Mouse (Mus musculus) forebrain, embryonic 15.5 days (tissue): ENCODE results near the gene Qsox1. TPM values are rescaled to one million over a fixed set of nuclear protein-coding genes. Genes with fewer than 3 reads are reported as not detected.

Experiments
- ATAC-seq: fragments of 200-750 bp; cut with Nextera tagmentation; replicated peaks from 2 replicates; pipeline ENCODE4 v1.8.0; 2017; ENCODE audit warnings: mild to moderate bottlenecking, moderate TSS enrichment, moderate library complexity
- H3K27ac ChIP-seq: fragments of 300-500 bp; sonication (generic); replicated peaks from 2 replicates; pipeline ENCODE4 v1.5.1; 2015; ENCODE audit warnings: mild to moderate bottlenecking, inconsistent platforms
- H3K27me3 ChIP-seq: fragments of 300-500 bp; sonication (generic); 2 replicates; pipeline ENCODE4 v1.6.1; 2015; ENCODE audit warnings: inconsistent platforms
- H3K36me3 ChIP-seq: fragments of 300-500 bp; sonication (generic); 2 replicates; pipeline ENCODE4 v1.6.1; 2015; ENCODE audit warnings: mild to moderate bottlenecking, inconsistent platforms
- H3K4me1 ChIP-seq: fragments of 300-500 bp; sonication (generic); 2 replicates; pipeline ENCODE4 v1.6.1; 2015; ENCODE audit warnings: inconsistent platforms
- H3K4me2 ChIP-seq: fragments of 300-500 bp; sonication (generic); replicated peaks from 2 replicates; pipeline ENCODE4 v1.6.1; 2015; ENCODE audit warnings: mild to moderate bottlenecking, inconsistent platforms
- H3K4me3 ChIP-seq: fragments of 300-500 bp; sonication (generic); 2 replicates; pipeline ENCODE4 v1.5.1; 2015; ENCODE audit warnings: mild to moderate bottlenecking, inconsistent platforms
- H3K9ac ChIP-seq: fragments of 300-500 bp; sonication (generic); replicated peaks from 2 replicates; pipeline ENCODE4 v1.6.1; 2015; ENCODE audit warnings: mild to moderate bottlenecking, inconsistent platforms
- H3K9me3 ChIP-seq: fragments of 300-500 bp; sonication (generic); 2 replicates; pipeline ENCODE4 v1.6.1; 2016; ENCODE audit warnings: inconsistent platforms
- WGBS: fragments of 180-500 bp; shearing (Covaris S2); methylation state at CpG from one replicate; pipeline ENCODE4 v1.1.7; 2015; ENCODE audit warnings: mixed read lengths; 5-methylcytosine and 5-hydroxymethylcytosine counted together
- polyA plus RNA-seq: library from polyadenylated mRNA; unstranded; fragments of >200 nt; fragmentation: Nextera tagmentation; extraction: Ambion mirVana; gene quantifications from 2 replicates; pipeline ENCODE4 v1.2.1, GENCODE M21; 2015

Gene Qsox1
- 19.8 and 21.9 TPM in 2 replicates for polyA plus RNA-seq

DNA sequence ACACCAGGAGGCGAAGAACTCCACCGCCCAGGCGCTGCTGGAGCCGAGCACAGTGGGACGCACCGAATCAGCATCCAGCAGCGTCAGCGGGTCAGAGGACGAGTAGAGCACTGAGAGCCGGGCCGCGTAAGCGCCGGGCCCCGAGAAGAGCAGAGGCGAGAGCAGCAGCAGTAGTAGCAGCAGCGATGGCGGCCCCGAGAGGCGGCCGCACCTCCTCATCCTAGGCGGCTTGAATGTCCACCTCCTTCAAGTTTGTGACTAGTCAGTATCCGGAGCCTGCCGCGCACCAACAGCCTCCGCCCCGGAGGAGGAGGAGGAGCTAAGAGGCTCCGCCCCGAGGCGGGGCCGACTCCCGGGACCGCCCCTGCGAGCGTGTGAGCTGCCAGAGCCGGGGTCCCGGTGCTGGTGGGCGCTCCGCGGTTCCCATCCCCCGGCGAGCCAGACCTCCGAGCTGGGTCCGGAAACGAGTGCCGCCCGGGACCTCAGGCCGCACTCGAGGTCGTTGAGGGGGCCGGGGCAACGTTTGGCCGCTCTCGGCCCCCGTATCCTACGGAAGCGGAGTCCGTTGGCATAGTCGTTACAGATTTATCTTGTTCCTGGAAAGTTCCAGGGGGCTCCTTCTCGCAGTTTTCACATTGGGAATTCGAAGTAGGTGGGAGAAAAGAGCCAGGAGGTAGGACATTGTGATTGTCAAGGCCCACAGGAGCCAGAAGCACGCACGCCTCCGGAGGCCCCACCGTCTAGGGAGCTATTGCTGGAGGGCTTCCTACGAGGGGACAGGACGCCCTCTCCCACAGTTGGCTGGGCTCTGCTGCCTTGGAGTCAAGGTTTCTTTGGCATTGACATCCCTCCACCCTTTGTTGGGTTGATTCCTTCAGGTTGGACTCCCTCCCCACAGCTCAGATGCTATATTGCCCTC lies at the start of gene Qsox1:
Gene Qsox1 (minus strand): TSS at position 309 of the 919 bp plus-strand sequence.
- no peaks in the 10 kb centered on the region for H3K9me3 ChIP-seq
- H3K27ac ChIP-seq, result 0 out of 2 replicates have a peak within 1 kb of the TSS, but pooled peaks have one; percentile 14
- H3K4me2 ChIP-seq, result peak within 1 kb of the TSS; percentile 66
- peaks cover 17% of the 10 kb centered on the region for H3K4me1 ChIP-seq
- H3K27me3 ChIP-seq, result no peaks in the 10 kb centered on the region
- peak; percentile 97 for ATAC-seq
- no peaks in the 10 kb centered on the region for H3K36me3 ChIP-seq
- WGBS, result 1% methylated on average over 67 of the region's 67 CpGs
- H3K9ac ChIP-seq, result peak within 1 kb of the TSS; percentile 68
- peak within 1 kb of the TSS; percentile 80 for H3K4me3 ChIP-seq

DNA sequence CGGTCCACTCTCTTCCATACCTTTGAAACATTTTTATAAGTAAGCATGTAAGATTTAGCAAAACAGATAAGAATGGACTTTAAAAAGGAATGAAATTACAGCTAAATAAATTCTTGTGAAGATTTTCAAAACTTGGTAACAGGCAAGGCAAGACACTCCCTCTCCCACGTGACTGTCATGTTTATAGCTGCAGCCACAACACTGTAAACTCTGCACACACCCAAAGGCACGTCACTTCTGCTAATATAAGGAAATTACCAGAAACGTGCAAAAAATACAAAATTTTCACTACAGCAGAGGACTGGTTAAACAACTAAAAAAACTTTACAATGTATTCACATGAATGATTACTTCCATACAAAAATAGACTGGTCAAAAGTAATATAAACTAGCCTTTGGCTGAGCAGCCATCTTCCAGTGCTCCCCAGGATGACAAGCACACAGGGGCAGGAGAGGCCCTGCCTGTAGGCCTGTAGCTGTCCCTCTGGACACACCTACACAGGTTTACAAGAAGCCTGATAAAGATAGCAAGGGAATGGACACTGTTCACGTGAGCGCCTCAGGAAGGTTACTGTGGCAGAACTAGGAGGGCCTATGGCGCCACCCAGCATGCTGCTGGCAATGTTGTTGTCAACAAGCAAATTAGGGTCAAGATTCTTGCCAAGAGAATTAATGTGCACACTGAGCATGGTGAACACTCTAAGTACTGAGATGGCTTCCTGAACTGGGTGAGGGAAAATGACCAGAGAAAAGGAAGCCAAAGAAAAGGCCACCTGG lies 42.4 kb upstream of the Qsox1 start:
- Histone ChIP-seq H3K4me1 (no peaks in the 10 kb centered on the region), H3K9ac (no peak overlapping the region), H3K4me3 (no peak overlapping the region), H3K27ac (no peak overlapping the region), H3K27me3 (no peaks in the 10 kb centered on the region), H3K36me3 (peaks cover 41% of the 10 kb centered on the region), H3K9me3 (no peaks in the 10 kb centered on the region), H3K4me2 (no peak overlapping the region)
- WGBS, result 84% methylated on average over 7 of the region's 7 CpGs
- ATAC-seq, result no peak

- 98% methylated on average over 5 of the region's 5 CpGs for WGBS
- Histone ChIP-seq H3K36me3 (peaks cover 30% of the 10 kb centered on the region), H3K27me3 (no peaks in the 10 kb centered on the region)
These were observed 40.3 kb upstream of the Qsox1 start for GRCm38 (mm10) chr1:155853009-155853408.

DNA sequence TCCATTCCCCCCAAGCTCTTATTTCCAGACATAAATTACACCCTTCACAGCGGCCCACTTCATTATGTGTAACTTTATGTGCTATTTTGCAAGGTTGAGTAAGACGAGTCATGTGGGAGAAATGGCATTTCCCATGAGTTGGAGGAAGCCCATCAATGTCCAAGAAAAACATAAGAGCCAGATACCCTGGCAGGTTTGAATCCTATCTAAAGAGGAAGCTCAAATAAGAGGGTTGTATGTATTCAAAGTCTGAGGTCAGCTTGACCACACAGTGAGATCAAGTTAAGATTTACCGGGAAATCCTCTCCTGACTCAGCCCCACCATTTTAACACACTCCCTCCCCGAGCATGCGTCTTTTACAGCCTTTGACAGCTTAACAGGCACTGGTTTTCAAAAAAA lies 31.5 kb upstream of the Qsox1 start:
- H3K27ac ChIP-seq, result no peak overlapping the region
- no peaks in the 10 kb centered on the region for H3K27me3 ChIP-seq
- peaks cover 26% of the 10 kb centered on the region for H3K36me3 ChIP-seq
- no peaks in the 10 kb centered on the region for H3K9me3 ChIP-seq
- H3K4me3 ChIP-seq, result no peak overlapping the region
- H3K9ac ChIP-seq, result no peak overlapping the region
- no peaks in the 10 kb centered on the region for H3K4me1 ChIP-seq
- no peak overlapping the region for H3K4me2 ChIP-seq
- WGBS, result 88% methylated on average over 5 of the region's 5 CpGs
- no peak for ATAC-seq

More at GRCm38 (mm10) chr1:155853009-155853408, 40.3 kb upstream of the Qsox1 start:
- ATAC-seq, result no peak
- H3K4me1 ChIP-seq, result no peaks in the 10 kb centered on the region
- H3K4me2 ChIP-seq, result no peak overlapping the region
- H3K9me3 ChIP-seq, result no peaks in the 10 kb centered on the region
- no peak overlapping the region for H3K9ac ChIP-seq
- no peak overlapping the region for H3K4me3 ChIP-seq
- no peak overlapping the region for H3K27ac ChIP-seq

DNA sequence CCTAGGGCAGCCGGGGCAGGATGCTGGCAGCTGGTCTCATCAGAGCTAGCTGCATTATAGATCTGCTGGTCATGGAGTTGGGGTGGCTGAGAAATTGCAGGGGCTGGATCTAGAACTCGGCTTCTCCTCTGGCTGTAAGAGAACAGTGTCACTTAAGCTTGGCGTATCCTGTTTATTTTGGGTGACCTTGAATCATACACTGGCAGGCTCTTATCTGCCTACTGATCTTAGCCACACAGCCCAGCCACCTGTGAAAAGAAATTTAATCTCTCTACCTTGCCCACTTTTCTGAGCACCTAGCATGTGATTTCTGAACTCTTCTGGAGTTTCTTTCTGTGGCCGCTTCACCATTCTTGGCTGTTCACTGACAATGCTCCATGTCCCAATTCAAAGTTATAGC lies 30.8 kb upstream of the Qsox1 start:
- H3K9me3 ChIP-seq, result no peaks in the 10 kb centered on the region

DNA sequence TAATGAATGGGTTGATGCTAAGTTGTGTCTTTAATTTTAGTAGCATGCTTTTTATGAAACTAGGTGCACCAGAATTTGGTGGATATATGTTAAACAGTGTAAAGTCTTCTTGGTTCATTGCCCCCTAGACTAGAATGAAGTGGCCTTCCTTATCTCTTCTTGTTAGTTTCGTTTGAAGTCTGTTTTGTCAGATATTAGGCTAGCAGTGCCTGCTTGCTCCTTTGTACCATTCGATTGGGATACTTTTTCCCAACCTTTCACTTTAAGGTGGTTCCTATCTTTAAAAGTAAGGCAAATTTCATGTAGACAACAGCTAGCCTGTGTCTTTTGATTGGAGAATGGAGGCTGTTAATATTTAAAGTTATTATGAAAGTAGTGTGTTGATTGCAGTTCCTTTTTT lies 23.0 kb upstream of the Qsox1 start:
- no peak overlapping the region for H3K27ac ChIP-seq
- no peaks in the 10 kb centered on the region for H3K27me3 ChIP-seq
- H3K9ac ChIP-seq, result no peak overlapping the region
- H3K4me1 ChIP-seq, result no peaks in the 10 kb centered on the region
- ATAC-seq, result no peak
- 78% methylated on average over 2 of the region's 2 CpGs for WGBS
- no peaks in the 10 kb centered on the region for H3K36me3 ChIP-seq
- no peak overlapping the region for H3K4me3 ChIP-seq
- no peak overlapping the region for H3K4me2 ChIP-seq
- H3K9me3 ChIP-seq, result no peaks in the 10 kb centered on the region

More for the DNA sequence above, 30.8 kb upstream of the Qsox1 start:
- H3K4me3 ChIP-seq, result no peak overlapping the region
- ATAC-seq, result no peak
- no peak overlapping the region for H3K27ac ChIP-seq
- no peak overlapping the region for H3K9ac ChIP-seq
- H3K36me3 ChIP-seq, result peaks cover 24% of the 10 kb centered on the region
- WGBS, result 92% methylated on average over 4 of the region's 4 CpGs
- H3K4me1 ChIP-seq, result no peaks in the 10 kb centered on the region
- H3K27me3 ChIP-seq, result no peaks in the 10 kb centered on the region
- no peak overlapping the region for H3K4me2 ChIP-seq

DNA sequence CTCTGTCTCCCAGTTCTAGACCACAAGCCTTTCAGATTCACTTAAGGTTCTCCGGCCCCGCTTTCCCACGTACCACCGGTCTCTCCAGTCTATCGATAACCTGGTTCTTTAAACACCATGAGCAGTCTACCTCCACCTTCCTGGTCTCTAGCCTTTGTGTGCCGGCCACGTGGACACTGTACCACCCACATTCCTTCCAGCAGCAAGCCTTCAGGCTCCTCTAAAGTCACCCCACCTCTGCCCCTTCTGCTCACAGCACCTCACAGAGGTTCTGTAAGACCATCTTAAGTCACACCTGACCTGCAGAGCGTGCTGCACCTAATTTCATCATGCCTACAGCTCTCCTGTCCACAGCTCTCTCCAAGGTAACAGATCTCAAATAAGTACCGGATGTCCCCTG lies 20.9 kb upstream of the Qsox1 start:
- no peak overlapping the region for H3K4me3 ChIP-seq
- H3K4me2 ChIP-seq, result no peak overlapping the region
- H3K9ac ChIP-seq, result no peak overlapping the region
- H3K36me3 ChIP-seq, result no peaks in the 10 kb centered on the region
- no peak overlapping the region for H3K27ac ChIP-seq
- no peak for ATAC-seq
- no peaks in the 10 kb centered on the region for H3K27me3 ChIP-seq
- 95% methylated on average over 9 of the region's 9 CpGs for WGBS
- H3K9me3 ChIP-seq, result no peaks in the 10 kb centered on the region
- no peaks in the 10 kb centered on the region for H3K4me1 ChIP-seq

DNA sequence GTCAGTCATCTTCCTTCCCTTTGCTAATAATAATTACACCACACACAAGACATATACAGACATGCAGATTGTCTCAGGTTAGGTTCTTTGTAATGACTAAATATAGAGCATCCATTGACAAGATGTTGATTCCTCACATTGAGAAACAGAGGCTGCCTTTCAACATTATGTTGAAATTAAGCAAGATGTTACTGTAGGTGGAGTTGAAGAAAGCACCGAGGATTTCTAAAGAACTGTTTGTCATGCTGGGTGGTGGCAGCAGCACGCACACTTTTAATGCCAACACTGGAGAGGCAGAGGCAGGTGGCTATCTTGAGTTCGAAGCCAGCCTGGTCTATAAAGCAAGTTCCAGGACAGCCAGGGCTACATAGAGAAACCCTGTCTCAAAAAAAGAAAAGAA lies 19.3 kb upstream of the Qsox1 start:
- H3K4me1 ChIP-seq, result no peaks in the 10 kb centered on the region
- ATAC-seq, result no peak
- no peaks in the 10 kb centered on the region for H3K27me3 ChIP-seq
- H3K9me3 ChIP-seq, result no peaks in the 10 kb centered on the region
- WGBS, result 90% methylated on average over 3 of the region's 3 CpGs
- no peaks in the 10 kb centered on the region for H3K36me3 ChIP-seq
- H3K4me2 ChIP-seq, result no peak overlapping the region
- no peak overlapping the region for H3K4me3 ChIP-seq
- no peak overlapping the region for H3K27ac ChIP-seq
- no peak overlapping the region for H3K9ac ChIP-seq

- H3K27ac ChIP-seq, result no peak overlapping the region
- H3K4me1 ChIP-seq, result no peaks in the 10 kb centered on the region
- no peak overlapping the region for H3K4me3 ChIP-seq
- WGBS, result 69% methylated on average over 6 of the region's 6 CpGs
- H3K36me3 ChIP-seq, result no peaks in the 10 kb centered on the region
- H3K9me3 ChIP-seq, result no peaks in the 10 kb centered on the region
- H3K4me2 ChIP-seq, result no peak overlapping the region
- no peaks in the 10 kb centered on the region for H3K27me3 ChIP-seq
- H3K9ac ChIP-seq, result no peak overlapping the region
- ATAC-seq, result no peak
These were observed 18.2 kb upstream of the Qsox1 start for GRCm38 (mm10) chr1:155830861-155831260.

GRCm38 (mm10) chr1:155827703-155828295 lies 15.1 kb upstream of the Qsox1 start:
- H3K9me3 ChIP-seq, result no peaks in the 10 kb centered on the region
- H3K27me3 ChIP-seq, result no peaks in the 10 kb centered on the region
- no peak overlapping the region for H3K4me2 ChIP-seq
- no peak overlapping the region for H3K4me3 ChIP-seq
- no peaks in the 10 kb centered on the region for H3K36me3 ChIP-seq
- H3K4me1 ChIP-seq, result no peaks in the 10 kb centered on the region
- no peak for ATAC-seq
- H3K9ac ChIP-seq, result no peak overlapping the region
- H3K27ac ChIP-seq, result no peak overlapping the region
- 71% methylated on average over 8 of the region's 8 CpGs for WGBS

DNA sequence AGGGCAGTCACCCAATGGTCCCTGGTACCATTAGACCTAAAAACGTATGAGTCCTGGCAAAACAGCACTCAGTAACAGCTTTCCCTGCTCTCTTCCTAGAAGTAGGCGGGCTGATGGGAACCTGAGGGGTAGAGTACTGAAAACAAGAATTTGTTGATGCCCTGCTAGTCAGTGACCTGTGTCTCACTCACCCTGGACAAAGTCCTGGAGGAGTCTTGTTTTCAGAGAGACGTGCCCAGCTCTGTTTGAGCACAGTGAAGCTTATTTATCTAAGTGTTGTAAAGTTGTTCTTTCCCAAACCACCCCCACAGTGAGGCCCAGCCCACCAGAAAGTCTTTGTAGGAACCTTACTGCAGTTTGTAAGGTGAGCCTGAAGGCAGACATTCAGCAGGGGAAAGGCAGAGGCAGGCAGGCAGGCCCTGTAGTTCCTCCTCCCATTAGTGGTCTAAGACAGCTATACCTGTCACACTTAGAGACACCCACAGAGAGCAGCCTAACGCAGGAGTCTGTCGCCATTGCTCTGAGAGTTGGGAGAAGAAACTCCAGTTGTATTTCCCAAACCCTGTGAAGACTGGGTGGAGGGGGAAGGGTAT lies 14.2 kb upstream of the Qsox1 start:
- no peak overlapping the region for H3K4me2 ChIP-seq
- H3K9me3 ChIP-seq, result no peaks in the 10 kb centered on the region
- 70% methylated on average over 5 of the region's 5 CpGs for WGBS
- H3K4me1 ChIP-seq, result no peaks in the 10 kb centered on the region
- H3K9ac ChIP-seq, result no peak overlapping the region
- ATAC-seq, result no peak
- no peaks in the 10 kb centered on the region for H3K36me3 ChIP-seq
- no peaks in the 10 kb centered on the region for H3K27me3 ChIP-seq
- H3K27ac ChIP-seq, result no peak overlapping the region
- no peak overlapping the region for H3K4me3 ChIP-seq
